Mouse (Mus musculus) thymus, adult 2 months (tissue): ENCODE results near the gene Lrrc61. TPM values are rescaled to one million over a fixed set of nuclear protein-coding genes. Genes with fewer than 3 reads are reported as not detected.

ENCODE experiments used
- DNase-seq: peaks from one replicate; pipeline ENCODE4 v3.0.0; 2021
- H3K27ac ChIP-seq: fragments of 200-500 bp; 2 replicates; pipeline ENCODE4 v1.5.1; 2012; ENCODE audit warnings: low read length, control low read depth; ENCODE audit not compliant: control insufficient read depth, insufficient read depth
- H3K27me3 ChIP-seq: fragments of 200-500 bp; 2 replicates; pipeline ENCODE4 v1.6.1; 2012; ENCODE audit warnings: mild to moderate bottlenecking, low read length, moderate library complexity, mixed read lengths; ENCODE audit not compliant: control insufficient read depth, insufficient read depth
- H3K36me3 ChIP-seq: fragments of 200-500 bp; 2 replicates; pipeline ENCODE4 v1.6.1; 2012; ENCODE audit warnings: mild to moderate bottlenecking, low read length, moderate library complexity; ENCODE audit not compliant: control insufficient read depth, insufficient read depth
- H3K4me1 ChIP-seq: fragments of 200-500 bp; replicated peaks from 2 replicates; pipeline ENCODE4 v1.6.1; 2012; ENCODE audit warnings: low read length; ENCODE audit not compliant: control insufficient read depth, insufficient read depth
- H3K4me3 ChIP-seq: fragments of 200-500 bp; 2 replicates; pipeline ENCODE4 v1.5.1; 2012; ENCODE audit warnings: mild to moderate bottlenecking, low read length, control low read depth, moderate library complexity; ENCODE audit not compliant: control insufficient read depth, insufficient read depth
- CTCF ChIP-seq: fragments of 200-500 bp; IDR thresholded peaks from 2 replicates; pipeline ENCODE4 v1.5.1; 2012; ENCODE audit warnings: mild to moderate bottlenecking, control low read depth, low read length, moderate library complexity, borderline replicate concordance; ENCODE audit not compliant: control insufficient read depth, poor library complexity, insufficient read depth; ENCODE audit errors: extremely low read depth
- POLR2A ChIP-seq: fragments of 200-500 bp; IDR thresholded peaks from 2 replicates; pipeline ENCODE4 v1.6.1; 2012; ENCODE audit warnings: mild to moderate bottlenecking, low read length, control low read depth, moderate library complexity; ENCODE audit not compliant: control insufficient read depth, poor library complexity, insufficient read depth; ENCODE audit errors: extremely low read depth
- WGBS: fragments of 180-500 bp; shearing (Covaris S2); methylation state at CpG from one replicate; pipeline ENCODE4 v1.1.7; 2018; 5-methylcytosine and 5-hydroxymethylcytosine counted together
- polyA plus RNA-seq: library from polyadenylated mRNA; depleted of rRNA; stranded (reverse); fragments of >200 nt; gene quantifications from 2 replicates; pipeline ENCODE4 v1.2.3, GENCODE M21; 2012

The Lrrc61 gene
- polyA plus RNA-seq, 1 experiment, result 41.4 TPM

- H3K27ac ChIP-seq, result no peak overlapping the region
- no peak overlapping the region for H3K4me3 ChIP-seq
- TF ChIP-seq POLR2A (no peak), CTCF (0 out of 2 replicates have a peak, but pooled peaks have one; percentile 17)
- no peaks in the 10 kb centered on the region for H3K27me3 ChIP-seq
- no peaks in the 10 kb centered on the region for H3K36me3 ChIP-seq
- DNase-seq, result no peak
- H3K4me1 ChIP-seq, result no peaks in the 10 kb centered on the region
- 35% methylated on average over 14 of the region's 14 CpGs for WGBS
Observed at GRCm38 (mm10) chr6:48529261-48529660, 25.3 kb upstream of the Lrrc61 start.

- no peak for TF ChIP-seq CTCF
- TF ChIP-seq POLR2A, result no peak
- Histone ChIP-seq H3K27ac (no peak overlapping the region), H3K36me3 (no peaks in the 10 kb centered on the region), H3K4me1 (no peaks in the 10 kb centered on the region), H3K4me3 (no peak overlapping the region), H3K27me3 (no peaks in the 10 kb centered on the region)
- WGBS, result 76% methylated on average over 16 of the region's 16 CpGs
- no peak for DNase-seq
Observed at GRCm38 (mm10) chr6:48529871-48530440, 24.6 kb upstream of the Lrrc61 start.

GRCm38 (mm10) chr6:48530862-48531261 lies 23.7 kb upstream of the Lrrc61 start:
- H3K27ac ChIP-seq, result no peak overlapping the region
- TF ChIP-seq POLR2A (no peak), CTCF (no peak)
- H3K36me3 ChIP-seq, result no peaks in the 10 kb centered on the region
- H3K4me3 ChIP-seq, result no peak overlapping the region
- DNase-seq, result no peak
- H3K27me3 ChIP-seq, result no peaks in the 10 kb centered on the region
- no peaks in the 10 kb centered on the region for H3K4me1 ChIP-seq
- WGBS, result 58% methylated on average over 2 of the region's 2 CpGs

- 92% methylated on average over 2 of the region's 2 CpGs for WGBS
- no peaks in the 10 kb centered on the region for H3K36me3 ChIP-seq
- TF ChIP-seq CTCF, result no peak
- TF ChIP-seq POLR2A, result no peak
- no peak for DNase-seq
- H3K27me3 ChIP-seq, result no peaks in the 10 kb centered on the region
- H3K27ac ChIP-seq, result no peak overlapping the region
- H3K4me1 ChIP-seq, result no peaks in the 10 kb centered on the region
- no peak overlapping the region for H3K4me3 ChIP-seq
Observed at GRCm38 (mm10) chr6:48533475-48533874, 21.1 kb upstream of the Lrrc61 start.

GRCm38 (mm10) chr6:48534913-48535312 lies 19.7 kb upstream of the Lrrc61 start:
- no peak overlapping the region for H3K27ac ChIP-seq
- H3K4me3 ChIP-seq, result no peak overlapping the region
- 94% methylated on average over 8 of the region's 8 CpGs for WGBS
- DNase-seq, result no peak
- no peaks in the 10 kb centered on the region for H3K4me1 ChIP-seq
- TF ChIP-seq CTCF, result no peak
- TF ChIP-seq POLR2A, result no peak
- no peaks in the 10 kb centered on the region for H3K27me3 ChIP-seq
- no peaks in the 10 kb centered on the region for H3K36me3 ChIP-seq

GRCm38 (mm10) chr6:48536091-48536490 lies 18.5 kb upstream of the Lrrc61 start:
- no peaks in the 10 kb centered on the region for H3K4me1 ChIP-seq
- TF ChIP-seq POLR2A (no peak), CTCF (no peak)
- no peak overlapping the region for H3K4me3 ChIP-seq
- no peak overlapping the region for H3K27ac ChIP-seq
- DNase-seq, result no peak
- no peaks in the 10 kb centered on the region for H3K36me3 ChIP-seq
- no peaks in the 10 kb centered on the region for H3K27me3 ChIP-seq
- WGBS, result 25% methylated on average over 4 of the region's 4 CpGs
